Mouse (Mus musculus) embryonic facial prominence, embryonic 13.5 days (tissue): Measurements from ENCODE around the gene Hsf5. TPM values are rescaled to one million over a fixed set of nuclear protein-coding genes. Genes with fewer than 3 reads are reported as not detected.
A peak's percentile ranks its signal among the peaks of the same experiment; 100 is the strongest.

Experiments
- ATAC-seq: fragments of 200-750 bp; cut with Nextera tagmentation; 2 replicates; pipeline ENCODE4 v1.8.0; 2017; ENCODE audit warnings: low read depth; ENCODE audit not compliant: insufficient number of reproducible peaks, insufficient read depth, low FRiP score, low TSS enrichment
- H3K27ac ChIP-seq: fragments of 300-500 bp; sonication (generic); 2 replicates; pipeline ENCODE4 v1.5.1; 2015; ENCODE audit warnings: moderate library complexity, mild to moderate bottlenecking, inconsistent platforms
- H3K27me3 ChIP-seq: fragments of 300-500 bp; sonication (generic); 2 replicates; pipeline ENCODE4 v1.6.1; 2015; ENCODE audit warnings: mild to moderate bottlenecking, inconsistent platforms
- H3K36me3 ChIP-seq: fragments of 300-500 bp; sonication (generic); 2 replicates; pipeline ENCODE4 v1.6.1; 2015; ENCODE audit warnings: mild to moderate bottlenecking, inconsistent platforms
- H3K4me1 ChIP-seq: fragments of 300-500 bp; sonication (generic); 2 replicates; pipeline ENCODE4 v1.6.1; 2015; ENCODE audit warnings: inconsistent platforms
- H3K4me2 ChIP-seq: fragments of 300-500 bp; sonication (generic); 2 replicates; pipeline ENCODE4 v1.6.1; 2015; ENCODE audit warnings: moderate library complexity, mild to moderate bottlenecking, inconsistent platforms
- H3K4me3 ChIP-seq: fragments of 300-500 bp; sonication (generic); 2 replicates; pipeline ENCODE4 v1.5.1; 2015; ENCODE audit warnings: mild to moderate bottlenecking, inconsistent platforms
- H3K9ac ChIP-seq: fragments of 300-500 bp; sonication (generic); 2 replicates; pipeline ENCODE4 v1.6.1; 2015; ENCODE audit warnings: mild to moderate bottlenecking, inconsistent platforms
- H3K9me3 ChIP-seq: fragments of 300-500 bp; sonication (generic); 2 replicates; pipeline ENCODE4 v1.6.1; 2016; ENCODE audit warnings: inconsistent platforms
- WGBS: fragments of 180-500 bp; shearing (Covaris S2); methylation state at CpG from one replicate; pipeline ENCODE4 v1.1.7; 2015; ENCODE audit warnings: mixed read lengths; 5-methylcytosine and 5-hydroxymethylcytosine counted together
- polyA plus RNA-seq: library from polyadenylated mRNA; unstranded; fragments of >200 nt; fragmentation: Nextera tagmentation; extraction: Ambion mirVana; gene quantifications from 2 replicates; pipeline ENCODE4 v1.2.1, GENCODE M21; 2015

Gene Hsf5
- polyA plus RNA-seq, 1 experiment from 2014 or later, result 0.25 TPM

- under 1% methylated on average over 15 of the region's 15 CpGs for WGBS
- peaks cover 67% of the 10 kb centered on the region for H3K4me1 ChIP-seq
- H3K27me3 ChIP-seq, result no peaks in the 10 kb centered on the region
- no peak for ATAC-seq
- H3K36me3 ChIP-seq, result peaks cover 12% of the 10 kb centered on the region
- peak overlapping the region; percentile 95 for H3K4me2 ChIP-seq
- no peaks in the 10 kb centered on the region for H3K9me3 ChIP-seq
- peak overlapping the region; percentile 82 for H3K4me3 ChIP-seq
- peak overlapping the region; percentile 86 for H3K9ac ChIP-seq
- peak overlapping the region; percentile 96 for H3K27ac ChIP-seq
Measured at GRCm38 (mm10) chr11:87592354-87592695, 24.6 kb upstream of the Hsf5 start.

GRCm38 (mm10) chr11:87592713-87593598 is 24.0 kb upstream of the Hsf5 start:
- Histone ChIP-seq H3K4me1 (peaks cover 67% of the 10 kb centered on the region), H3K9ac (peak overlapping the region; percentile 86), H3K36me3 (peaks cover 18% of the 10 kb centered on the region), H3K4me2 (peak overlapping the region; percentile 95), H3K4me3 (peak overlapping the region; percentile 82), H3K9me3 (no peaks in the 10 kb centered on the region), H3K27me3 (no peaks in the 10 kb centered on the region), H3K27ac (peak overlapping the region; percentile 96)
- ATAC-seq, result no peak
- WGBS, result 35% methylated on average over 13 of the region's 13 CpGs

GRCm38 (mm10) chr11:87595327-87595841 is 21.6 kb upstream of the Hsf5 start:
- Histone ChIP-seq H3K4me1 (peaks cover 50% of the 10 kb centered on the region), H3K9me3 (no peaks in the 10 kb centered on the region), H3K9ac (peak overlapping the region; percentile 95), H3K27me3 (no peaks in the 10 kb centered on the region), H3K27ac (peak overlapping the region; percentile 90), H3K4me2 (peak overlapping the region; percentile 92), H3K4me3 (peak overlapping the region; percentile 88), H3K36me3 (peaks cover 43% of the 10 kb centered on the region)
- under 1% methylated on average over 32 of the region's 37 CpGs for WGBS
- peak; percentile 62 for ATAC-seq

- H3K27me3 ChIP-seq, result no peaks in the 10 kb centered on the region
- no peaks in the 10 kb centered on the region for H3K9me3 ChIP-seq
- peaks cover 45% of the 10 kb centered on the region for H3K4me1 ChIP-seq
- H3K4me2 ChIP-seq, result peak overlapping the region; percentile 92
- peak overlapping the region; percentile 88 for H3K4me3 ChIP-seq
- peak overlapping the region; percentile 90 for H3K27ac ChIP-seq
- no peak for ATAC-seq
- WGBS, result 3% methylated on average over 7 of the region's 7 CpGs
- peak overlapping the region; percentile 95 for H3K9ac ChIP-seq
- peaks cover 49% of the 10 kb centered on the region for H3K36me3 ChIP-seq
Measured at GRCm38 (mm10) chr11:87595976-87596375, 21.0 kb upstream of the Hsf5 start.

- H3K27ac ChIP-seq, result peak overlapping the region; percentile 90
- H3K4me1 ChIP-seq, result peaks cover 45% of the 10 kb centered on the region
- peak overlapping the region; percentile 88 for H3K4me3 ChIP-seq
- WGBS, result 30% methylated on average over 2 of the region's 2 CpGs
- H3K36me3 ChIP-seq, result peaks cover 54% of the 10 kb centered on the region
- no peaks in the 10 kb centered on the region for H3K27me3 ChIP-seq
- peak overlapping the region; percentile 95 for H3K9ac ChIP-seq
- no peaks in the 10 kb centered on the region for H3K9me3 ChIP-seq
- ATAC-seq, result no peak
- H3K4me2 ChIP-seq, result peak overlapping the region; percentile 92
Measured at GRCm38 (mm10) chr11:87596492-87596891, 20.5 kb upstream of the Hsf5 start.

- no peak overlapping the region for H3K4me3 ChIP-seq
- H3K36me3 ChIP-seq, result peaks cover 59% of the 10 kb centered on the region
- no peak overlapping the region for H3K27ac ChIP-seq
- no peaks in the 10 kb centered on the region for H3K9me3 ChIP-seq
- H3K4me1 ChIP-seq, result peaks cover 45% of the 10 kb centered on the region
- ATAC-seq, result no peak
- H3K4me2 ChIP-seq, result no peak overlapping the region
- H3K9ac ChIP-seq, result peak overlapping the region; percentile 7; the same call in 1 of the 2 replicates
- H3K27me3 ChIP-seq, result no peaks in the 10 kb centered on the region
Measured at GRCm38 (mm10) chr11:87597061-87597460, 19.9 kb upstream of the Hsf5 start.

GRCm38 (mm10) chr11:87599395-87600089 is 17.4 kb upstream of the Hsf5 start:
- Histone ChIP-seq H3K4me1 (peaks cover 24% of the 10 kb centered on the region), H3K9ac (no peak overlapping the region), H3K4me3 (no peak overlapping the region), H3K36me3 (peaks cover 76% of the 10 kb centered on the region), H3K4me2 (no peak overlapping the region), H3K27me3 (no peaks in the 10 kb centered on the region), H3K9me3 (no peaks in the 10 kb centered on the region), H3K27ac (no peak overlapping the region)
- ATAC-seq, result no peak
- WGBS, result 88% methylated on average over 13 of the region's 13 CpGs

- peaks cover 85% of the 10 kb centered on the region for H3K36me3 ChIP-seq
- H3K4me2 ChIP-seq, result no peak overlapping the region
- no peak for ATAC-seq
- H3K9ac ChIP-seq, result no peak overlapping the region
- no peak overlapping the region for H3K27ac ChIP-seq
- H3K9me3 ChIP-seq, result no peaks in the 10 kb centered on the region
- H3K27me3 ChIP-seq, result no peaks in the 10 kb centered on the region
- no peak overlapping the region for H3K4me3 ChIP-seq
- 93% methylated on average over 10 of the region's 10 CpGs for WGBS
- H3K4me1 ChIP-seq, result peaks cover 16% of the 10 kb centered on the region
Measured at GRCm38 (mm10) chr11:87600322-87600853, 16.6 kb upstream of the Hsf5 start.

GRCm38 (mm10) chr11:87602234-87602633 is 14.7 kb upstream of the Hsf5 start:
- H3K4me3 ChIP-seq, result no peak overlapping the region
- H3K4me1 ChIP-seq, result peaks cover 1% of the 10 kb centered on the region; the same call in 1 of the 2 replicates
- no peaks in the 10 kb centered on the region for H3K9me3 ChIP-seq
- WGBS, result 95% methylated on average over 9 of the region's 9 CpGs
- no peak overlapping the region for H3K4me2 ChIP-seq
- peaks cover 98% of the 10 kb centered on the region for H3K36me3 ChIP-seq
- no peak overlapping the region for H3K27ac ChIP-seq
- no peaks in the 10 kb centered on the region for H3K27me3 ChIP-seq
- no peak for ATAC-seq
- no peak overlapping the region for H3K9ac ChIP-seq

GRCm38 (mm10) chr11:87603571-87603970 is 13.4 kb upstream of the Hsf5 start:
- H3K9ac ChIP-seq, result no peak overlapping the region
- peaks cover 97% of the 10 kb centered on the region for H3K36me3 ChIP-seq
- H3K4me2 ChIP-seq, result no peak overlapping the region
- H3K27ac ChIP-seq, result no peak overlapping the region
- no peak overlapping the region for H3K4me3 ChIP-seq
- H3K4me1 ChIP-seq, result no peaks in the 10 kb centered on the region
- no peak for ATAC-seq
- 95% methylated on average over 2 of the region's 2 CpGs for WGBS
- H3K27me3 ChIP-seq, result no peaks in the 10 kb centered on the region
- H3K9me3 ChIP-seq, result no peaks in the 10 kb centered on the region

GRCm38 (mm10) chr11:87609264-87609663 is 7.7 kb upstream of the Hsf5 start:
- Histone ChIP-seq H3K36me3 (peaks cover 96% of the 10 kb centered on the region), H3K4me1 (no peaks in the 10 kb centered on the region), H3K4me2 (no peak overlapping the region), H3K27me3 (no peaks in the 10 kb centered on the region), H3K9ac (no peak overlapping the region), H3K4me3 (no peak overlapping the region), H3K9me3 (no peaks in the 10 kb centered on the region), H3K27ac (no peak overlapping the region)
- WGBS, result 83% methylated on average over 7 of the region's 7 CpGs
- no peak for ATAC-seq
